Mouse (Mus musculus): ENCODE data around the gene Cisd1.

- no peak for TF ChIP-seq CTCF (IDR thresholded peaks at IDR 0.05)
- no peak for TF ChIP-seq EP300 (IDR thresholded peaks at IDR 0.05)
Measured at GRCm38 (mm10) chr10:71339463-71339862, 5.3 kb downstream of the Cisd1 start.
